Mouse (Mus musculus) lung, postnatal 25 days (tissue): ENCODE results near the gene Nedd8.

Experiments used
- DNase-seq: peaks from one replicate; pipeline ENCODE4 v3.0.0; 2022; ENCODE audit warnings: low spot score

The Nedd8 gene

DNA sequence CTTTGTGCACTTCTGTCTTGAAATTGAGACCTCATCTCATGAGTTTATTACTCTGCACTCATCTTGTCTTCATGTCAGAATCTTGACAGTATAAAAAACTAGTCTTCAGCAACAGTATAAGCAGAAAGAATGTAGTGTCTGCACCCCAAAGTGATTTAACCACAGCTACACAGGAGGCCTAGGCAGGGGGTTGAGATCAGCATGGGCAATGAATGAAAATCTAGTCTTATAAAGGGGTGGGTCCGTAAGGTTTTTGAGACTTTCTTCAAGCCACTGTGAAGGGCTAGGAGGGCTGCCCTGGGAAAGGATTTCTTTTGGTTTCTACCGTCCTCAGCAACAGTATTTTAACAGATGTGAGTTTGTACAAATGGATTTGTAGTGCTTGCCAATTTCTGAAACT lies 11.3 kb downstream of the Nedd8 start:
- DNase-seq: no peak

DNA sequence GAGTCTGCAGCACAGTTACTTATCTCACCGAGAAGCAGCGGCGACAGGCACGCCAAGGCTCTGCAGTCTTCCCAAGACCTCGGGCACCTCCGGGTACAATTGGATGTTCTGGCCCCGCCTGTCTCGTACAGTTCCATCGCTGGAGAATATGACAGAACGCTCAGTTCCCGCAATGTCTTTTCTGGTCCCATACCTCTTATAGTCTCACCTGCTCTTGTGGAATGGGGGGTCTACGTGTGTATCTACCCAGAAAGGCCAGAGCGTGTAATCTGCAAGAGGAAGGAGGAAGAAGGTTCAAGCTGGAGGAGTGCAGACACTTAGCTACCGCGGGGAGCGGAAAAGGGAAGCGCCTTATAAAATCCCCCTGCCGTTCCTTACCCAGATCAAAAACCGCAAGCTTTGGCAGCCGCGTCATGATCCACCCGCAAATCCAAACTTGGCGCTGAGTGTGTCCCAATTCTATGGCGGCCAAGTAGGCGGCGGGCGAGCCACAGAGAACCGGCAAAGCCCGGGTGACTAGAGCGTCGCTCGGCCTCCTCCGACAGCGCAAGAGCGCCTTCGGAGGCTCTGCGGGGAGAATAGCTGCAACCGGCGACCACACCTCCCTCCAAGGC lies 11.9 kb downstream of the Nedd8 start, which contains the start of gene Mdp1:
TSS of gene Mdp1 (minus strand) at position 549 of the 614 bp plus-strand sequence.
- DNase-seq: peak; percentile 77

DNA sequence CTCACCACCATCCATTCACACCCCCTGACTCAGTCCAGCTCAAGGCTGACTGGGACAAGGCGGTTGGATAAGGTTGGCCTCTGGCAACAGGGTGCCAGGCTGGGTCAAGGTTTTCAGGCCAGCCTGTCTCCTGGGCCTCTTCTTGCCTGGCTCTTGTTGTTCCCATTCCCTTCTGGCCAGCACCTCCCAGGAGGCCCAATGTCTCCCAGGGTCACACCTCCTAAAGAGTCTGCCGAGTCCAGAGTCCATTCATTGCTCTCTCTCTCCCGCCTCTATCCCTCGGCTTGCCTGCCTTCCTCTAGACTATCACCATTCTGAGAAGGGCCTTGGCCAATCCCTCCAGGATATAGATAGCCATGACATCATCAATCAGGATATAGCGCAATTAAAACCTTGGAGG lies 13.9 kb downstream of the Nedd8 start:
- no peak for DNase-seq

- DNase-seq: no peak
Observed at GRCm38 (mm10) chr14:55656935-55657334, 15.0 kb downstream of the Nedd8 start.

GRCm38 (mm10) chr14:55651528-55651927 lies 20.4 kb downstream of the Nedd8 start:
- no peak for DNase-seq

GRCm38 (mm10) chr14:55649884-55650283 lies 22.0 kb downstream of the Nedd8 start, which contains the start of gene Tssk4:
Tssk4 (plus strand) TSS chr14:55650184.
- no peak for DNase-seq

- peak; percentile 10 for DNase-seq
Observed at GRCm38 (mm10) chr14:55644261-55644888, 27.5 kb downstream of the Nedd8 start.

DNA sequence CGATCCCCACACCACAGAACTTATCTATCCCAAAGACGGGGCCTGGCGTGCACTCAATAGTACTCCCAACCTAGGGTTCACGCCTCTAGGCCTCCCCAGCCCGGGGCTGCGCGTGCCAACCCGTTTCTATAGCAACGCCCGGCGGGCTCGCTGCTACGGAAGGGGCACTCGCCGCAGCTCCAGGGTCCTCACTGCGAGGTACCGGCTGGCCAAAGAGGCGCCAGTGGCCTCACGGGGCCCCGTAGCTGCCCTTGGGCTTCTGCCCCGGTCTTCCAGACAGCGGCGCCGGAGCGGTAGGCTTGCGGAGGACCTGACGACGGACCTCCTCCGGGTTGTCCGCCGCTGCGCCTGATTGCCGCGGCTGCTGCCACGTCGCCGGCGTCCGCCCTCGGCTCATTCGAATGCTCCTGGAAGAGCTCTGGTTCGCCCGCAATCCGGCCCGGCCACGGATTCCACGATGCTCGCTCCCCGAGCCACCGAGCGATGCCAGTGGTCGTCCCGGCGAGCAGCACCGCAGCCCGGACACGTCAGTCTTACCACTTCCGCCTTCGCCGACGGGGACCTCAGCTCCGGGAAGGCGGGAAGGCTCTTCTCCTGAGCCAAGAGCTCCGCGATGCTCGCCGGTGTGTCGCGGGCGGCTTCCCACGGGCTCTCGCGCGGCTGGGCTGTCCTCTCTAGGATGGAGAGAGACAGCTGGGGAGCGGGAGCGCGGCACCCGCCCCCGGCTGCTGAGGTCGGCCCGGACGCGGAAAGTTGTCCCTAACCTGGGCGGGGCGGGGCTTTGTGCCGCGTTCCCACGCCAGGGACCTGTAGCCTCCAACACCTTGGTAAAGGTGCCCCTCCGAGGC lies 28.6 kb downstream of the Nedd8 start, which contains the start of gene Tm9sf1:
TSS of gene Tm9sf1 (minus strand) at position 747 of the 848 bp plus-strand sequence.
- peak; percentile 81 for DNase-seq

DNA sequence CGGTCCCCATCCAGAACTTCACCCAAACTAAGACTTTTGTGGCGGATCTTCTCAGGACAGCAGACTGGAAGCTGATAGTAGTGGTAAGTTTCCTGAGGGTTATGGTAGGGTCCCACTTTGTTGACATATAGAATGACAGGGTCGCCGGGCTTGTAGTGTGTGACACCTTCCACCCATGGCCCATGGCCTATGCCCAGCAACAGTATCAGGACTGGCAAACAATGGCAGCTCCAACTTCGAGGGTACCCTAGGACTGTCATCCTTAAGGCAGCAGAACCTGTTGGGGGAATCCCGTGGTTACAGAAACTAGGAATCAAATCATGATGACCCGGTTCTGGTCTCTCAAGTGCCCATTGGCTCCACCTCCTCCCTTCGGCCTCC lies 29.3 kb downstream of the Nedd8 start:
- DNase-seq: no peak

- no peak for DNase-seq
Observed at GRCm38 (mm10) chr14:55641291-55641690, 30.6 kb downstream of the Nedd8 start.

DNA sequence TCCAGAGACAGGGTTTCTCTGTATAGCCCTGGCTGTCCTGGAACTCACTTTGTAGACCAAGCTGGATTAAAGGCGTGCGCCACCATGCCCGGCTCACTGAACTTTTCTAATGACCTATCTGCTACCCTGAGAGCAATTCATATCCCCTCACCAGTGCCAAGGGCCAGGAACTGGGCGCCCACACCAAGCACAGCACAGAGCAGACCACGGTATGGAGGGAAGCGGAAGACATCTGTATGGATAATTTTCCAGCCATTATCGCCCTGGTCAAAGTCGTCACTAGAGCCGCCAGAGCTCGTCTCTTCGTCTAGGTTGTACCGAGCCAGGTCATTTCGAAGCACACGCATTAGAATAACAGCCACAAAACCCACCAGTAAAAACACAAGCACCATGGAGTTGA lies 31.1 kb downstream of the Nedd8 start:
- DNase-seq: no peak

- no peak for DNase-seq
Observed at GRCm38 (mm10) chr14:55637795-55638194, 34.1 kb downstream of the Nedd8 start, which contains the start of gene Gm49378. Gm49378 (minus strand) TSS chr14:55637895.

DNA sequence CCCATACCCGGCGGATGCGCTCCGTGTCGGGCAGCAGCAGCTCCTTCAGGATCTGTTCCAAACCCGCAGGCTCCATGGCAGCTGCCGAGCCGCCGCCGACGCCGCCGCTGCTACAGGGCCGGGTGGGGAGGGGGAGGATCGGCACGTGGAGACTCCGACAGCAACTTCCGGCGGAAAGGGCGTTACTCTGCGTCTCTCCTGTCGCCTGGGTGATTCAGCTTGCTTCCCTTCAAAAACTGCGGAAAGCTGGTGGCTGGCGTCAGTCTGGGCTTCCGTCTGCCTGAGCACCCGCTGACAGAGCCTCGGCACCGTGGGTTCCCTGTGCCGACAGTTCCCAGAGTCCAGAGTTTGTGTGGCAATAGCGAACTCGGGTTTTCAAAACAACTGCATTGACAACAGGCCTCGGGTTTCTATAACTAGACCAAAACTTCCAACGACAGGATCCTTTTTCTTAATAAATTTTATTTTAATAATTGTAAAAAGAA lies 36.4 kb downstream of the Nedd8 start, which contains the start of gene Ipo4:
TSS of gene Ipo4 (minus strand) at position 435 of the 485 bp plus-strand sequence.
- peak; percentile 91 for DNase-seq

GRCm38 (mm10) chr14:55634874-55635522 lies 36.9 kb downstream of the Nedd8 start:
- no peak for DNase-seq

DNA sequence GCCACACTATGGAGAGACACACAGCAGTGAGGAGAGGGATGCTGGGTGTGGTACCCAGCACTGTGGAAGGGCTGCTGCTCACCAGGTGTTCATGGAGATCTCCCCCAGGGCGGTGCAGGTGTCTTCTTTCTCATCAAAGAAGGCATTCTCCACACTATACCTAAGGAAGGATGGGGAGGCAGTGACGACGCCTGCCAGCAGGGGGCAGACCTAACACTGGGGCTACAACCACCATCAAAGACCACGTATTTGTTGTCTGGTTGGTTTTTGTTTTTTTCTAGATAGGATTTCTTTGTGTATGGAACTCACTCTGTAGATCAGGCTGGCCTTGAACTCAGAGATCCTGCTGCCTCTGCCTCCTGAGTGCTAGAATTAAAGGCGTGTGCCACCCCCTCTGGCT lies 42.6 kb downstream of the Nedd8 start:
- DNase-seq: peak; percentile 51

DNA sequence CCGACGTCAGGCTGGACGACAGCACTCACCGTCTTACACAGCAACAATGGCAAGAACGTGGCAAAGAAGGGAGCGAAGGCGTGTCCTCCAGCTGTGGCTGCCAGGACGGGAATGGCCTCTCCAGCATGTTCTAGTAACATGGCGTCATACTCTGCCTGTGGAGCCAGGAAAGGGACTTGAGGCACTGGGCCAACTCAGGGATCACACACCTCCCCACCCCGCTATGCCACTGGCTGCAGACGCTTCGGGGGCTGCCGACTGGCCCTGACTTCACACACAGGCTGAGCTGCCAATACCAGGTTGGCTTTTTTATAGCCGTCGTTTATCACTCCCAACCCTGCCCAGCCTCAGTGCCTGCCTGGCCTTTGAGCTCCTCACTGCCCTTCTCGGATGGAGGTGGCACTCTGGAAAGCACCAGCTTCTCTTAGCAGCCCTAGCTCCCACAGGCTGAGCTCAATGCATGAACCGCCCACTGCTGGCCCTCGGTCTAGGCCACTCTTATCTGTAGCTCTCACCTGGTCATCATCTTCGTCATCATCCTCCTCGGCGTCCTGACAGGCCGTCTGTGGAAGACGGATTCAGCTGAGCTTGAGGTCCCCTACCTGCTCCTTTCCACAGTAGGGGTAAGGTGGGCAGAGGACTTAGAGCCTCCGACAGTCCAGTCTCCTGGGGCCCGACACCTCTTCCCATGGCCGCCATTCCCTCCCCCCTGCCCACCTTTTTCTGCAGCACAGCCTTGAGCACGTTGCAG lies 43.7 kb downstream of the Nedd8 start:
- DNase-seq: no peak

DNA sequence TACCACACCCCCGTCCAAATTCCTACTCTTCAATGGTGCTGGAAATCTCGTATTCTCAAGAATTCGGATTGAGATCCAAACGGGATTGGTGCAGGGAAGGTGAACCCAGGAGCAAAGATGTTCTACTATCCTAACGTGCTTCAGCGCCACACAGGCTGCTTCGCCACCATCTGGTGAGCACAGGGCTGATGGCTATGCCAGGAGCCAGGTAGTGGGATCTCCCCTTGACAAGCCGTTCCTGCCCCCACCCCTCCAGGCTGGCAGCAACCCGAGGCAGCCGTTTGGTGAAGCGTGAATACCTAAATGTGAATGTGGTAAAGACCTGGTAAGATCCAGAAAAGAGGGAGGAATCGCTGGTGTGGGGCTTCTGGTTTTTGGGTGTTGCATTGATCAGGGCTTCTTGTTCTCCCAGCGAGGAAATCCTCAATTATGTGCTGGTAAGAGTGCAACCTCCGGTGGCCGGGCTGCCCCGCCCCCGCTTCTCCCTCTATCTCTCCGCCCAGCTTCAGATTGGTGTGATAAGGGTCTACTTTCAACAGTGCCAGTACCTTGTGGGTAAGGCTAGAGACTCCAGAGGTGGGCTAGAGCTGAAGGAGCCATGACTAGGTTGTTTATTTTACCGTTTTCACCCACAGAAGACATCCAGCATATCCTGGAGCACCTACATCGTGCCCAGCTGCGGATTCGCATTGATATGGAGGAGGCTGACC lies 53.3 kb downstream of the Nedd8 start:
- no peak for DNase-seq

- DNase-seq: peak; percentile 47
Observed at GRCm38 (mm10) chr14:55617822-55618221, 54.1 kb downstream of the Nedd8 start, which contains the start of gene Rec8. Rec8 (plus strand) TSS chr14:55618037.

DNA sequence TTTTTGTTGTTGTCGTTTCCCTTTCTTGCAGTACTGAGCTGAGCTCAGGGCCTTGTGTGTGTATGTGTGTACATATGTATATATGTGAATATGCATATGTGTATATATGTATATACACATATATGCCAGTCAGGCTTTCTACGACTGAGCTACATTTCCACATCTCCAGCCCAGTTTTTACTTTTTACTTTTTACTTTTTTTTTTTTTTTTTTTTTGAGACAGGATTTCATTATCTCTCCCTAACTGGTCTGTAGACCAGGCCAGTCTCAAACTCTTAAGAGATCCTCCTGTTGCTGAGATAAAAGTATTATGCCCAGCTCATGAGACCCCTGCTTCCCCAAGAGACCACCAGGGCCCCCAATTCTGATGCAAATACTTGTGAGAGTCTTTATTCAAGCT lies 55.1 kb downstream of the Nedd8 start:
- DNase-seq: no peak

GRCm38 (mm10) chr14:55615876-55616275 lies 56.0 kb downstream of the Nedd8 start:
- no peak for DNase-seq
